Mouse (Mus musculus): ENCODE measurements around the gene Mitd1.

Mitd1 gene

GRCm38 (mm10) chr1:37890025-37890652, at the start of gene Mitd1, which contains the start of gene Mrpl30:
Gene Mitd1 (minus strand): TSS chr1:37890411.
Gene Mrpl30 (plus strand): TSS chr1:37890477.
- peak; percentile 94 to 95 for DNase-seq

GRCm38 (mm10) chr1:37931806-37932205, 41.6 kb upstream of the Mitd1 start:
- no peak for DNase-seq

- no peak for DNase-seq
Observed at GRCm38 (mm10) chr1:37925971-37926370, 35.8 kb upstream of the Mitd1 start.

GRCm38 (mm10) chr1:37922536-37922935, 32.3 kb upstream of the Mitd1 start:
- DNase-seq, result peak; percentile 45 to 52

DNA sequence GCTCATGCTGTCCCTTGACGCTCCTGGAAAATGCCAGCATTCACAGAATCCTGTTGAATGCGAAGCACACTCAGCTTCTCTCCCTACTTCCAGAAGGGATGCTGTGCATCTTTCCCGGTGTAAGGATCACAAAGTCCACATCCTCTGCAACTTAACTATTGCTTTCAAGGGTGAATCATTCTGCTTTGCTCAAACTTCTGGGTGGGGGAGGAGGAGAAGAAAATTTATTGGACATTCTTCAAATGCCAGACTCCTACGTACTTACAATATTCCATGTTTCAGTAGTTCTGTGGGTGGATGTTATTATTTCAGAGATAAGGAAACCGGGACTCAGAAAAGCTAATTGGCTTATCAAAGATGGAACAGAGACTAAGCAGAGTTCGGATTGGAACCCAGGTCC, 27.9 kb upstream of the Mitd1 start:
- DNase-seq, result no peak

GRCm38 (mm10) chr1:37917666-37918065, 27.5 kb upstream of the Mitd1 start:
- DNase-seq, result no peak

DNA sequence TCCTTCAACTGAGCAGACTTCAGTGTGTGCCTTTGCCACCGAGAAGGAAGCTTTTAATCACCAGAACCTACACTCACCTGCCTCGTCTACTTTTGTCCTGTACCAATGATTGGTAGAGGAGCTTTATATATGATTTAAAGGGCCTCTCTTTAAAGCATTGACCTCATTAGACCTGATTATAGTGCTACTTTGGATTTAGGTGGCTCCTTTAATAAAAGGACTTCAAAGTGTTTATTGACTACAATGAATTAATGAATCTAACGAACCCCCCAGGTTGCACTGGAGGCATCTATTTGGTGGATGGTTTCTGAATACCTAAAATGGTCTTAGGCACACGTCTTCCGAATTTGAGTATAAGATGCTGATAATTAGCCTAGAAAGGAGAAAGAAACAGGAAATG, 26.2 kb upstream of the Mitd1 start, which contains the start of gene Lyg2:
Gene Lyg2, minus strand, starts transcription at position 101 of the 400 bp plus-strand sequence.
- no peak for DNase-seq

GRCm38 (mm10) chr1:37912751-37913150, 22.5 kb upstream of the Mitd1 start:
- DNase-seq, result no peak

DNA sequence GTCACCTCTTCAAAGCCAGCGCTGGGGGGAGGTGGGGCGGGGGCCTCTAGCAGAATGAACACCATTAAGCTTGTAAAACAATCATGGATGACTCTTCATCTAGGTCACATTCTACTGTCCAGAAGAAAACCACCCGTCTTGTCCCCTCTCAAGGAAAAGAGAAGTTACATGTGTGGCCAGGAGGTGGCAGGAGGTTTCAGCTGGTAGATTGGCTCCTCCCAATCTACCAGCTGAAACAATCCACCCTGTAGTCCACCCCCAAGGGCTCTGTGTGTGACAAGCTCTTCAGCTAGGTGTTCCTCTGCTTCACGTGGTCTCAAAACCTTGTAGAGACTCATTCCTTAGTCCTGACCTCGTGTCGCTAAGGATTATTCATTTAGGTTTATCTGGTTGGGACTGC, 13.0 kb upstream of the Mitd1 start:
- peak; percentile 22 to 48 for DNase-seq

DNA sequence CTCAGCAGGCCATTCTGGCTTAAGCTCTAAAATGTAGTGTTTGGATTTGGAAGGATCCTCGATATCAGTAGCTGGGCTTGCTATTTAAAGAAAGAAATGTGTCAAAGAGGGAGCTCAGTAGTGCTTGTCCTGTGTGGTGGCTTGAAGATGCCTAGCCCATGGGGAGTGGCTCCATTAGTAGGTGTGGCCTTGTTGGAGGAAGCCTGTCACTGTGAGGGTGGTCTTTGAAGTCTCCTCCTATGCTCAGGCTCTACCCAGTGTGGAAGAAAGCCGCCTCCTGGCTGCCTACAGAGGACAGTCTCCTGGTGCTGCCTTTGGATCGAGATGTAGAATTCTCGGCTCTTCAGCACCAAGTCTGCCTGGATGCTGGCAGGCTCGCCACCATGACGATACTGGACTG, 10.1 kb upstream of the Mitd1 start:
- no peak for DNase-seq

DNA sequence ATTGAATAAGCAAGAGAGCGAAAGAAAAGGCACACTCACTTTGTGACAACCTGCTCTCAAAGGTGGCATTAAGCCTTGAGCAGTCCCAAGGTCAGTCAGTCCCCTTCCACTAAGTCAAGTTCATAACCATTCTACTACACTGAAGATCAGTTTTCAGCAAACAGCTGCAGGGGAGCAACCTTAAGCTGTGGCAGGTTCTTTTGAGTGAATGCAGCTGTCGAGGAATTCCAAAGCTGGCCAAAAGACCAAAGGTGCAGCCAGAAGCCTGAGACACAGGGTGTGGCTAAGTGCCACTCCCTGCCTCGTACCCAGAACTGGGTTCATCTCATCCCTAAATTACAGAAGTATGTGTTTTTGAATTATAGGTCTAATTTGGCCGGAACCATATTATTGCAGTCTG, 9.6 kb upstream of the Mitd1 start:
- DNase-seq, result no peak

DNA sequence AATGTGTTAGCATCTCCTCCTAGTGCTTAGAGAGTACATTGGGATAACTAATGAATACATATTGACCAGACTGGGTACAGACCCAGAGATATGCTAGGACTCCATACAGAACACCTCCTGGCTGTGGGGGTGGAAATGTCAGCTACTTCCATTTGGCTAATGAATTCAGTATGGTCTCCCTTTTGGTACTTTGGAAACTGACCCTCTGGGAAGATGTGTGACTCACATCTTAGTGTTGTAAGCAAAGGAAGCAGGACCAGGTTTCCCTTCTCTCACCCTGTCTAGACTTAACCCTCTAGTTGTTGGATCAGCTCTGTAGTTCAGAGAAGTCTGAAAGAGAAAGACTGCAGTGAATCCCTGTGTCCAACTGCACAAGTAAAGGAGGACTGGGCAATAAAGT, 4.4 kb upstream of the Mitd1 start:
- no peak for DNase-seq

DNA sequence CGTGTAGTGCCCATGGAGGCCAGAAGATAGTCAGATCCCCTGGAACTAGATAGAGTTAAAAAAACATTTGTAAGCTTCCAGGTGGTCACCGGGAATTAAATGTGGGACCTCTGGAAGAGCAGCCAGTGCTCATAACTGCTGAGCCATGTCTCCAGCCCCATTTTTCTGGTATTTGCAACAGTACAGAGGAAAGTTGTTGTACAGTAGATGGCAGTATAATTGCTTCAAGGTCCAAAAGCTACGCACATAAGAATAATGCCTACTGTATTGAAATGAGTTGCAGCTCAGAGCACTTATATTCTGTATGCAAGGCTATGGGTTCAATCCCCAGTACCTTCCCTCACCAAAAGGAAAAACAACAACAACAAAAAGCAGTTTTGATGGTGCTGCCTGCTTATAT, 1.2 kb upstream of the Mitd1 start:
- DNase-seq, result no peak

- no peak for DNase-seq
Observed at GRCm38 (mm10) chr1:37889206-37889605, 1.0 kb downstream of the Mitd1 start.

GRCm38 (mm10) chr1:37884451-37884850, 5.8 kb downstream of the Mitd1 start:
- no peak for DNase-seq

DNA sequence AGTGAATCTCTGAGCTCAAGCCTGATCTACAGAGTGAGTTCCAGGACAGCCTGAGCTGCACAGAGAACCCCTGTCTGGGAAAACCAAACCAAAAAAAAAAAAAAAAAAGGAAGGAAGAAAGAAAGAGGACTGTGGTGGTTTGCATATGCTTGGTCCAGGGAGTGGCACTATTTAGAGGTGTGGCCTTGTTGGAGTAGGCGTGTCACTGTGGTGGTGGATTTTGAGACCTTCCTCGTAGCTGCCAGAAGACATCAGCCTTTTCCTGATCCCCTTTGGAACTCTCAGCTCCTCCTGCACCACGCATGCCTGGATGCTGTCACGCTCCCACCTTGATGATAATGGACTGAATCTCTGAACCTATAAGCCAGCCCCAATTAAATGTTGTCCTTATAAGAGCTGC, 6.8 kb downstream of the Mitd1 start:
- DNase-seq, result no peak

- no peak for DNase-seq
Observed at GRCm38 (mm10) chr1:37877736-37878460, 12.3 kb downstream of the Mitd1 start.

- DNase-seq, result no peak
Observed at GRCm38 (mm10) chr1:37873157-37873556, 17.1 kb downstream of the Mitd1 start.

DNA sequence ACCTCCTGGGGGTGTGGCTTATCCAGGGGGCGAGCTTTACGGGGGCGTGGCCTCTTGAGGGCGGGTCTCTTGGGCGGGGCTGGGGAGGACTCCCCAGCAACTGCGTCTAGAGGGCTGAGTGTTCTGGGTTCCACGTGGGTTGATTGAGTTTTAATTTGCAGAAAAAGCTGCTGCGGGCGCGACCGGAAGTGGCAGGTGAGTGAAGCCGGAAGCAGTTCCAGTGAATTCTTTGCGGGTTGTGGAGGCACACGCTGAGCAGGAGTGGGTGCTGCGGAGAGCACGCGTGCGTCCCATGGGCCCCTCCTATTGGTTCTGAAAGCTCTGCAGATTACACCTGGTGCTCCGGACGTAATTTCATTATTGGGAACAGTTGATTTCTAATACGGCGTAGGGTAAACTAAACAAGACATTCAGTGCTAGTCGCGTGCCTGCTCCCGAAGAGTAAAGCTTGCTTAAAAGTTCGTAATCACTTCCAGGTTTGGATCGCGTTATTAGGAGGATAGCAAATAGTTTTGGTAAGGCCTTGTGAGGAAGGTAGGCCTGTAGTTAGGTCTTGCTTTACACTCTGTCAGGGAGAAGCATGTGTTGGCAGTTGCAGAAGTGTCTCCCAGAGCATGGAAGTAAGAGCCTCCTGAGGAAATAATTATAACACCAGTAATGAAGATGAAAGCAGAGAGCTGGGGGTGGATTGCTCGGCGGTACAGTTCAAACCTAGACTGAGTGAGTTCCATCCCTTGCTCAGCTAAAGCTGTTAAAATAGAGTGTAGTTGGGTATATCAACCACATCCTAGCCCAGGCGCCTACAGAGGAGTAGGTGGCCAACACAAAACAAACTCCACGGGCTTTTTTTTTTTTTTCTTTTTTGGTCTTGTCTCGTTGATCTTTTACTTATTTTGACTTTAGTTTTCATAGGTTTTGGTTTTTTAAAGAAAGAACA, 17.8 kb downstream of the Mitd1 start:
- DNase-seq, result peak; percentile 84 to 87

DNA sequence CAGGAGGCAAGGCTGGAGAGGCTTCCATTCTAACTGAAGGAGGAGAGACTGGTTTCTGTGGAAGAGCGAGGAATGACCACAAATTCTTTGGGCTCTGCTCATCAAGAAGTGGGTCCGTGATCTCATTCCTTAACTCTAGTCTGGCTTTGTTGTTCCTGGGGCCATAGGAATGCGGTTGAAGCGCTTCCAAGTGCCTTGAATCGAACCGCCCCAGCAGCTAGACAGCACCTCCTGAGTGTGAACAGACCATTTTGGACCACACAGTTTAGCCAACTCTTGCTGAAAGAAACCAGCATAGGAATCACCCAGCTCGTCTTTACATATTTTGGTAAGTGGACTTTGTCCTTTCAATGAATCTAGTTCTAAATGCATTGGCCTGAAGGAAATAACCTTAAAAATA, 18.5 kb downstream of the Mitd1 start, which contains the start of gene Lipt1:
Gene Lipt1, plus strand, starts transcription at position 35 of the 400 bp plus-strand sequence.
- peak in 1 of 2 experiments; percentile 42 for DNase-seq

GRCm38 (mm10) chr1:37869362-37869761, 20.8 kb downstream of the Mitd1 start:
- DNase-seq, result no peak

GRCm38 (mm10) chr1:37868640-37869039, 21.6 kb downstream of the Mitd1 start:
- no peak for DNase-seq

DNA sequence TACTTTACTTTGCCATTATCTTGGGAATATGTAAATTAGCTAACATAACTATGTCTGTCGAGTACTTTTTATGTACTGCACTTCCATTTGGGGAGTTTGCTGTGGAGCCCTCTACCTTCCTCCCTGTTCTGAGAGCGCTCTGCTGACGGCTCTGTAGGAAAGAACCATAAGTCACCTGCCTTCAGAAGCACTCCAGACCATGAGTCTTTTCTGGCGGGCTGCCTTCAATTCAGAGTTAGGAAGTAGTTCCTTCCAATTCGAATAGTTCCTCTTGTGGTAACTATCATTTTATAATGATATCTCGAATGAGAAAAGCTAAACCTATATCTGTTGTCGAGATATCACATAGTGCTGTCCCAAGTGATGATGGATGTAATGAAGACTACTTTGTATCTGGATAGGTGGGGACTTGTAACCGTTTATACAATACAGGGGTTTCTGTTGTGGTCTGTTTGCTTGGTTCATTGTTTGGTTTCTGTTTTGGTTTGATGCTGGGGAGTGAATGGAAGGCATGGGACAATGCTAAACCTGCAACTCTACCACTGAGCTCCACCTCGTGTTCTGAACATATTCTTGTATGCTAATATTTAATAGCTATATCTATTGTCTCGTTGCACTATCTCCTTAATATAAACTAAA, 22.4 kb downstream of the Mitd1 start:
- no peak for DNase-seq
